Mouse (Mus musculus) liver, embryonic 14.5 days (tissue): ENCODE results near the gene Soat2. TPM values are rescaled to one million over a fixed set of nuclear protein-coding genes. Genes with fewer than 3 reads are reported as not detected.
A peak's percentile ranks its signal among the peaks of the same experiment; 100 is the strongest.

Source experiments
- ATAC-seq: fragments of 200-750 bp; cut with Nextera tagmentation; 2 replicates; pipeline ENCODE4 v1.8.0; 2017; ENCODE audit warnings: moderate number of reproducible peaks, mild to moderate bottlenecking, moderate library complexity; ENCODE audit not compliant: insufficient read depth
- DNase-seq, 3 experiments: peaks; one replicate each; pipeline ENCODE4 v3.0.0-alpha.2; 2012 to 2013; ENCODE audit warnings: low read depth in 3 of 3, low spot score in 3 of 3
- H3K27ac ChIP-seq: fragments of 300-500 bp; sonication (generic); 2 replicates; pipeline ENCODE4 v1.5.1; 2014; ENCODE audit warnings: moderate library complexity, mild to moderate bottlenecking, control low read depth, inconsistent platforms
- H3K27me3 ChIP-seq: fragments of 300-500 bp; sonication (generic); 2 replicates; pipeline ENCODE4 v1.6.1; 2014; ENCODE audit warnings: mild to moderate bottlenecking, low read length, moderate library complexity; ENCODE audit not compliant: control insufficient read depth, insufficient read depth
- H3K36me3 ChIP-seq: fragments of 300-500 bp; sonication (generic); replicated peaks from 2 replicates; pipeline ENCODE4 v1.6.1; 2014; ENCODE audit warnings: low read depth; ENCODE audit not compliant: control insufficient read depth, insufficient read depth
- H3K4me1 ChIP-seq, 2 experiments: fragments of 200-500 bp in 1 of 2; fragments of 300-500 bp in 1 of 2; sonication (generic) in 1 of 2; replicated peaks; 2 replicates each; pipeline ENCODE4 v1.6.1; 2012 to 2014; ENCODE audit warnings: antibody characterized with exemption in 1 of 2, inconsistent platforms in 1 of 2, low read length in 1 of 2; ENCODE audit not compliant: control insufficient read depth in 2 of 2, insufficient read depth in 2 of 2
- H3K4me2 ChIP-seq: fragments of 300-500 bp; sonication (generic); 2 replicates; pipeline ENCODE4 v1.6.1; 2014; ENCODE audit warnings: low read depth, mild to moderate bottlenecking, control low read depth, moderate library complexity
- H3K4me3 ChIP-seq, 2 experiments: fragments of 200-500 bp in 1 of 2; fragments of 300-500 bp in 1 of 2; sonication (generic) in 1 of 2; 2 replicates each; pipeline ENCODE4 v1.5.1; 2012 to 2014; ENCODE audit warnings: low read depth in 2 of 2, low read length in 2 of 2, mild to moderate bottlenecking in 2 of 2, control low read depth in 1 of 2, inconsistent platforms in 1 of 2, moderate library complexity in 1 of 2; ENCODE audit not compliant: insufficient read depth in 1 of 2
- H3K9ac ChIP-seq: fragments of 300-500 bp; sonication (generic); replicated peaks from 2 replicates; pipeline ENCODE4 v1.6.1; 2014; ENCODE audit warnings: mild to moderate bottlenecking, control low read depth, moderate library complexity
- H3K9me3 ChIP-seq: fragments of 300-500 bp; sonication (generic); 2 replicates; pipeline ENCODE4 v1.6.1; 2016; ENCODE audit warnings: low read length, mixed read lengths; ENCODE audit not compliant: control insufficient read depth
- CTCF ChIP-seq: IDR thresholded peaks from 2 replicates; pipeline ENCODE4 v1.5.1; 2016; ENCODE audit warnings: antibody characterized with exemption, low read depth, control low read depth
- EP300 ChIP-seq: IDR thresholded peaks from 2 replicates; pipeline ENCODE4 v1.6.1; 2016; ENCODE audit warnings: antibody characterized with exemption, low read depth
- WGBS: fragments of 180-500 bp; shearing (Covaris S2); extraction: QIAGEN DNeasy Blood & Tissue Kit; methylation state at CpG from one replicate; pipeline ENCODE4 v1.1.7; 2014; ENCODE audit not compliant: insufficient replicate concordance; 5-methylcytosine and 5-hydroxymethylcytosine counted together
- polyA plus RNA-seq, 2 experiments: library from polyadenylated mRNA; depleted of rRNA in 1 of 2; stranded (reverse) in 1 of 2; unstranded in 1 of 2; fragments of >200 nt; fragmentation: Nextera tagmentation in 1 of 2; extraction: Ambion mirVana in 1 of 2; gene quantifications; 2 replicates each; pipeline versions ENCODE4 v1.2.1 to v1.2.3; 2012 to 2014

Soat2 gene
- polyA plus RNA-seq, 2 experiments: 21.9 to 34.4 TPM

GRCm38 (mm10) chr15:102169064-102169463, 18.7 kb downstream of the Soat2 start:
- H3K27me3 ChIP-seq: no peaks in the 10 kb centered on the region
- no peak for ATAC-seq
- H3K4me1 ChIP-seq: no peaks in the 10 kb centered on the region
- DNase-seq: no peak
- TF ChIP-seq EP300 (no peak), CTCF (no peak)
- H3K9ac ChIP-seq: no peak overlapping the region
- no peak overlapping the region for H3K4me2 ChIP-seq
- H3K27ac ChIP-seq: no peak overlapping the region
- H3K36me3 ChIP-seq: no peaks in the 10 kb centered on the region
- WGBS: 33% methylated on average over 2 of the region's 2 CpGs
- no peaks in the 10 kb centered on the region for H3K9me3 ChIP-seq
- H3K4me3 ChIP-seq: no peak overlapping the region

GRCm38 (mm10) chr15:102173581-102173980, 23.3 kb downstream of the Soat2 start:
- Histone ChIP-seq H3K9me3 (no peaks in the 10 kb centered on the region), H3K27ac (no peak overlapping the region), H3K27me3 (no peaks in the 10 kb centered on the region), H3K4me1 (peaks cover 0 to 8% of the 10 kb centered on the region in 2 experiments; a peak in 1 of 4 replicates), H3K9ac (no peak overlapping the region), H3K4me3 (no peak overlapping the region), H3K4me2 (no peak overlapping the region), H3K36me3 (no peaks in the 10 kb centered on the region)
- 51% methylated on average over 3 of the region's 3 CpGs for WGBS
- ATAC-seq: no peak
- no peak for DNase-seq
- no peak for TF ChIP-seq EP300
- TF ChIP-seq CTCF: no peak

- Histone ChIP-seq H3K4me3 (no peak overlapping the region), H3K4me2 (no peak overlapping the region), H3K27me3 (no peaks in the 10 kb centered on the region), H3K27ac (no peak overlapping the region), H3K36me3 (no peaks in the 10 kb centered on the region), H3K9me3 (no peaks in the 10 kb centered on the region), H3K9ac (no peak overlapping the region), H3K4me1 (peaks cover 0 to 8% of the 10 kb centered on the region in 2 experiments; a peak in 1 of 4 replicates)
- 75% methylated on average over 16 of the region's 16 CpGs for WGBS
- no peak for TF ChIP-seq EP300
- no peak for TF ChIP-seq CTCF
- no peak for DNase-seq
- ATAC-seq: no peak
These were observed 25.5 kb downstream of the Soat2 start for GRCm38 (mm10) chr15:102175736-102176319.

GRCm38 (mm10) chr15:102176571-102177316, 26.4 kb downstream of the Soat2 start:
- Histone ChIP-seq H3K9me3 (no peaks in the 10 kb centered on the region), H3K36me3 (no peaks in the 10 kb centered on the region), H3K4me3 (no peak overlapping the region), H3K4me2 (no peak overlapping the region), H3K27ac (no peak overlapping the region), H3K4me1 (peaks cover 0 to 8% of the 10 kb centered on the region in 2 experiments; a peak in 1 of 4 replicates), H3K27me3 (no peaks in the 10 kb centered on the region), H3K9ac (no peak overlapping the region)
- DNase-seq (no peak), ATAC-seq (peak; percentile 44; the same call in 1 of the 2 replicates)
- TF ChIP-seq CTCF (no peak), EP300 (peak; percentile 24; the same call in 1 of the 2 replicates)
- WGBS: 46% methylated on average over 7 of the region's 7 CpGs

GRCm38 (mm10) chr15:102177417-102177816, 27.1 kb downstream of the Soat2 start:
- DNase-seq (no peak), ATAC-seq (no peak)
- 69% methylated on average over 8 of the region's 8 CpGs for WGBS
- H3K9ac ChIP-seq: no peak overlapping the region
- no peaks in the 10 kb centered on the region for H3K9me3 ChIP-seq
- H3K36me3 ChIP-seq: no peaks in the 10 kb centered on the region
- H3K4me2 ChIP-seq: no peak overlapping the region
- H3K4me1 ChIP-seq: peaks cover 0 to 8% of the 10 kb centered on the region in 2 experiments; a peak in 1 of 4 replicates
- H3K4me3 ChIP-seq: no peak overlapping the region
- no peak overlapping the region for H3K27ac ChIP-seq
- H3K27me3 ChIP-seq: no peaks in the 10 kb centered on the region
- TF ChIP-seq CTCF (no peak), EP300 (no peak)
